Mouse (Mus musculus) large intestine, adult 2 months (tissue): ENCODE measurements at regions not wholly inside any gene's neighbourhood (a gene's known extent, or its start where the extent isn't known, plus 50 kb on each side); places are given as distances from the start of the nearest gene placed in this dataset.

Experiments used
- DNase-seq: peaks from one replicate; pipeline ENCODE4 v3.0.0-alpha.2; 2012; ENCODE audit warnings: low read depth, low spot score
- WGBS: fragments of 180-500 bp; shearing (Covaris S2); methylation state at CpG from one replicate; pipeline ENCODE4 v1.1.7; 2018; 5-methylcytosine and 5-hydroxymethylcytosine counted together

GRCm38 (mm10) chr6:14819798-14820197 is 64.7 kb upstream of the Ppp1r3a start:
- no peak for DNase-seq
- 61% methylated on average over 2 of the region's 2 CpGs for WGBS

GRCm38 (mm10) chr6:14824777-14825176 is 69.7 kb upstream of the Ppp1r3a start:
- no peak for DNase-seq

- DNase-seq = peak; percentile 13
- WGBS = 6% methylated on average over 2 of the region's 2 CpGs
These were observed 62.2 kb upstream of the Foxp2 start for GRCm38 (mm10) chr6:14838910-14839309.
